13 mouse cellular contexts compared by ENCODE assay signal in the genomic region with DNA sequence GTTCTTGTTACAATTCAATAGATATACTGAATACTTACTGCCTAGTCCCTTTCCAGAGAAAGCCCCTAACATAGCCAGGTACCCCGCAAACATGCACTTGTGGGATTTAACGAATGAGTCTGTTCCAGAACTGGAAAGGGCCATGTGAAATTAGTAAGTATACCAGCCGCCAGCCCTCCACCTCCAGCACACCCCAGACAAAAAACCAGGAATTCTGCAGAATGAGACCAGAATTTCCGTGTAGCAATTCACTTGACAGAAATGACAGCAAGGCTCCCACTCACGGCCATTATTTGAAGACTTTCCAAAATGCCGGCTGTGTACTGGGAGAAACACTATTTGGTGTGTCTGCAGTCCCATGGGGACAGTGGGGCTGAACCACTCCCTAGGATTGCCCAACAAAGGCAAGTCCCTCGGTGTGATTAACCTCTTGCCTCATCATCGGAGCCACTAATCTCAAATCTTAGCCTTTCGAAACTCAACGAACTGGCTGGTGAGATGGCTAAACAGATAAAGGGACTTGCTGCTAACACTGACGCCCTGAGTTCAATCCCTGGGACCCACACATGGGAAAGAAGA. TPM values are rescaled to one million over a fixed set of nuclear protein-coding genes. Genes with fewer than 3 reads are reported as not detected.
A peak's percentile ranks its signal among the peaks of the same experiment; 100 is the strongest.
DNase-seq lines count a peak whose midpoint lies in the region; ATAC-seq and TF ChIP-seq lines count a peak whose summit lies in the region.
"Had no signal": no experiment of that assay in that cellular context is flagged by ENCODE, and none has a peak within 500 bp of the region (broad histone marks: within the 10 kb centered on the region; RNA-seq: fewer than 3 reads in every experiment).

No protein-coding gene starts in this region.

- H3K9ac ChIP-seq in lung, postnatal 0 days (replicated peaks; ENCODE audit: low read depth), result no peak overlapping the region
- H3K9ac ChIP-seq in intestine, embryonic 16.5 days (ENCODE audit: low read depth, low read length), result no peak overlapping the region

- 63% methylated on average over 11 of the region's 11 CpGs for WGBS in lung, postnatal 0 days
- 87% methylated on average over 11 of the region's 11 CpGs for WGBS in intestine, embryonic 16.5 days

- peak; percentile 80 for ATAC-seq in lung, postnatal 0 days
- ATAC-seq in intestine, embryonic 16.5 days, result no peak
- ATAC-seq: inflammation-experienced regulatory T-cells, adult 6 months had no signal

- no peak overlapping the region for H3K27ac ChIP-seq in lung, postnatal 0 days (ENCODE audit: low read length)
- no peak overlapping the region for H3K27ac ChIP-seq in intestine, embryonic 16.5 days (ENCODE audit: low read length)
- H3K27ac ChIP-seq: macrophage had no signal

- H3K4me3 ChIP-seq in lung, postnatal 0 days (ENCODE audit: low read depth, low read length), result no peak overlapping the region
- H3K4me3 ChIP-seq in intestine, embryonic 16.5 days (ENCODE audit: low read length), result no peak overlapping the region

- no peak for TF ChIP-seq CTCF in lung, postnatal 0 days (IDR thresholded peaks at IDR 0.05)

- H3K36me3 ChIP-seq in lung, postnatal 0 days (ENCODE audit: insufficient read depth, low read length), result no peaks in the 10 kb centered on the region
- no peaks in the 10 kb centered on the region for H3K36me3 ChIP-seq in intestine, embryonic 16.5 days (ENCODE audit: control insufficient read depth, insufficient read depth, low read length)

- H3K4me1 ChIP-seq in lung, postnatal 0 days (ENCODE audit: insufficient read depth, low read depth, low read length), result no peaks in the 10 kb centered on the region
- no peaks in the 10 kb centered on the region for H3K4me1 ChIP-seq in intestine, embryonic 16.5 days (ENCODE audit: control insufficient read depth, insufficient read depth, low read length)

- intact Hi-C loops in gastrocnemius, postnatal 14 days (cut with DNase I; ENCODE audit: low total_unique reads), result no loop called here

- H3K27me3 ChIP-seq in lung, postnatal 0 days (replicated peaks; ENCODE audit: insufficient read depth, low read length), result no peaks in the 10 kb centered on the region
- no peaks in the 10 kb centered on the region for H3K27me3 ChIP-seq in intestine, embryonic 16.5 days (replicated peaks; ENCODE audit: control insufficient read depth, insufficient read depth, low read length)

- TF ChIP-seq EP300 in lung, postnatal 0 days (IDR thresholded peaks at IDR 0.05), result 0 out of 2 replicates have a peak, but pooled peaks have one; percentile 17

- H3K4me2 ChIP-seq in lung, postnatal 0 days (replicated peaks; ENCODE audit: low read depth, low read length), result no peak overlapping the region
- no peak overlapping the region for H3K4me2 ChIP-seq in intestine, embryonic 16.5 days (ENCODE audit: low read depth, low read length)

- H3K9me3 ChIP-seq in lung, postnatal 0 days (ENCODE audit: low read length), result no peaks in the 10 kb centered on the region
- H3K9me3 ChIP-seq in intestine, embryonic 16.5 days (ENCODE audit: control insufficient read depth, low read length), result no peaks in the 10 kb centered on the region

- DNase-seq in gastrocnemius, postnatal 25 days, result peak; percentile 18
- no peak for DNase-seq in gastrocnemius, postnatal 14 days
- peak; percentile 51 to 70 for DNase-seq in urinary bladder, postnatal 36 days (ENCODE audit: low spot score in 2 of 2)
- DNase-seq in urinary bladder, adult 2 months (ENCODE audit: low spot score), result no peak
- DNase-seq in lung, postnatal 0 days (ENCODE audit: low spot score), result peak; percentile 71
- DNase-seq in Muller cell, postnatal 12 days (ENCODE audit: inconsistent ontology term), result no peak
- DNase-seq: cerebellum, postnatal 36 days; kidney, postnatal 14 days; left cerebral cortex, postnatal 4 days; thymus, adult 18-20 months had no signal

RNA-seq across cellular contexts. Expression of gene Tiam1, which starts 30.9 kb away (rescaled TPM):
- total RNA-seq in gastrocnemius, postnatal 25 days (2021), result 1 to 10 TPM; 4.4 to 5.3 TPM
- total RNA-seq in gastrocnemius, postnatal 14 days (2021), result 1 to 10 TPM; 4.7 to 7.1 TPM
- polyA plus RNA-seq in urinary bladder, adult 2 months (2012; rRNA removed), result 9.0 and 19.4 TPM in 2 replicates
- polyA plus RNA-seq in lung, postnatal 0 days (2015; fragmentation: Nextera tagmentation; extraction: Ambion mirVana), result 3.7 and 9.3 TPM in 2 replicates
- 7.4 and 8.1 TPM in 2 replicates for polyA plus RNA-seq in intestine, embryonic 16.5 days (2015; fragmentation: Nextera tagmentation; extraction: Ambion mirVana)

Comparison
In these comparisons a context has a peak if more than half of its experiments do, and no peak if none do; other contexts are left out.
1. DNase-seq: peak in gastrocnemius, postnatal 25 days (single experiment), urinary bladder, postnatal 36 days (2 of 2) and lung, postnatal 0 days (single experiment); none in gastrocnemius, postnatal 14 days (single experiment), urinary bladder, adult 2 months (single experiment) and Muller cell, postnatal 12 days (single experiment).